Comparison of ENCODE assay signal across 21 mouse cellular contexts in genomic region chr6:83426576-83426975, GRCm38 (mm10). TPM values are rescaled to one million over a fixed set of nuclear protein-coding genes. Genes with fewer than 3 reads are reported as not detected.
DNase-seq lines count a peak whose midpoint lies in the region; ATAC-seq and TF ChIP-seq lines count a peak whose summit lies in the region.
"Had no signal": no experiment of that assay in that cellular context is flagged by ENCODE, and none has a peak within 500 bp of the region (broad histone marks: within the 10 kb centered on the region; RNA-seq: fewer than 3 reads in every experiment).

No protein-coding gene starts in this region.

- no peaks in the 10 kb centered on the region for H3K27me3 ChIP-seq in neural tube, embryonic 13.5 days
- no peaks in the 10 kb centered on the region for H3K27me3 ChIP-seq in neural tube, embryonic 15.5 days (replicated peaks)

- H3K36me3 ChIP-seq in neural tube, embryonic 13.5 days: peaks cover 15% of the 10 kb centered on the region; the same call in 1 of the 2 replicates
- no peaks in the 10 kb centered on the region for H3K36me3 ChIP-seq in neural tube, embryonic 15.5 days

- DNase-seq in gastrocnemius, adult 2 months: no peak
- no peak for DNase-seq in gastrocnemius, postnatal 36 days
- peak; percentile 84 to 86 for DNase-seq in cerebellum, postnatal 25 days
- DNase-seq in lung, postnatal 36 days: no peak
- no peak for DNase-seq in layer of hippocampus, adult 8-10 months (ENCODE audit: low spot score in 2 of 2)
- DNase-seq: adrenal gland, postnatal 14 days; B cell, adult 2 months; embryo, embryonic 11 days; gastrocnemius, postnatal 25 days; heart, postnatal 10 days; kidney, adult 11 months; kidney, postnatal 10 days; layer of hippocampus, adult 9-11 months; lung, embryonic 14.5 days; right cerebral cortex, postnatal 14 days; thymus, postnatal 14 days had no signal

- intact Hi-C loops in gastrocnemius, adult 2 months (cut with DNase I): no loop called here
- intact Hi-C loops in gastrocnemius, postnatal 36 days (cut with DNase I): no loop called here

- no peak overlapping the region for H3K4me2 ChIP-seq in neural tube, embryonic 13.5 days
- H3K4me2 ChIP-seq in neural tube, embryonic 15.5 days: no peak overlapping the region
- H3K4me2 ChIP-seq: lung, embryonic 14.5 days had no signal

- peak overlapping the region; percentile 76; the same call in 1 of the 2 replicates for H3K27ac ChIP-seq in gastrocnemius, adult 2 months
- H3K27ac ChIP-seq in neural tube, embryonic 13.5 days (replicated peaks): peak overlapping the region; percentile 84
- no peak overlapping the region for H3K27ac ChIP-seq in neural tube, embryonic 15.5 days (replicated peaks)
- H3K27ac ChIP-seq: heart, embryonic 10.5 days had no signal

- peaks cover 89% of the 10 kb centered on the region for H3K4me1 ChIP-seq in neural tube, embryonic 13.5 days (replicated peaks)
- H3K4me1 ChIP-seq in neural tube, embryonic 15.5 days: peaks cover 74% of the 10 kb centered on the region

- H3K9me3 ChIP-seq in neural tube, embryonic 13.5 days: no peaks in the 10 kb centered on the region
- H3K9me3 ChIP-seq in neural tube, embryonic 15.5 days (replicated peaks): no peaks in the 10 kb centered on the region
- H3K9me3 ChIP-seq: heart, embryonic 10.5 days had no signal

- H3K4me3 ChIP-seq in gastrocnemius, adult 2 months: no peak overlapping the region
- H3K4me3 ChIP-seq in neural tube, embryonic 13.5 days: no peak overlapping the region
- H3K4me3 ChIP-seq in neural tube, embryonic 15.5 days (replicated peaks): no peak overlapping the region
- H3K4me3 ChIP-seq: heart, embryonic 10.5 days had no signal

- ATAC-seq in neural tube, embryonic 13.5 days (ENCODE audit: low read depth): no peak
- no peak for ATAC-seq in neural tube, embryonic 15.5 days (ENCODE audit: low FRiP score)
- no peak for ATAC-seq in megakaryocyte progenitor cell, adult 5-6 weeks (replicated peaks; ENCODE audit: poor library complexity)
- ATAC-seq: hindbrain, embryonic 16.5 days had no signal

- 93% methylated on average over 3 of the region's 3 CpGs for WGBS in neural tube, embryonic 13.5 days
- 93% methylated on average over 3 of the region's 3 CpGs for WGBS in neural tube, embryonic 15.5 days

- no peak overlapping the region for H3K9ac ChIP-seq in neural tube, embryonic 13.5 days
- no peak overlapping the region for H3K9ac ChIP-seq in neural tube, embryonic 15.5 days (replicated peaks)
- H3K9ac ChIP-seq: lung, embryonic 14.5 days had no signal

- no peak for TF ChIP-seq CTCF in gastrocnemius, adult 2 months (IDR thresholded peaks at IDR 0.05)

RNA-seq across cellular contexts. Expression of gene Tet3, which starts 32.3 kb away (rescaled TPM):
- 10 to 100 TPM; 16.4 to 18.0 TPM for total RNA-seq in gastrocnemius, adult 2 months (2021)
- total RNA-seq in gastrocnemius, postnatal 36 days (2021): 10 to 100 TPM; 21.1 to 23.7 TPM
- polyA plus RNA-seq in neural tube, embryonic 13.5 days (2015; fragmentation: Nextera tagmentation; extraction: Ambion mirVana): 79.0 and 79.2 TPM in 2 replicates
- polyA plus RNA-seq in neural tube, embryonic 15.5 days (2015; fragmentation: Nextera tagmentation; extraction: Ambion mirVana): 57.9 and 58.9 TPM in 2 replicates
- 10 to 100 TPM; 53.5 to 65.9 (median 58.5) TPM for total RNA-seq in layer of hippocampus, adult 8-10 months (2022)
- total RNA-seq in megakaryocyte progenitor cell, adult 5-6 weeks (2015): 27.9 and 29.6 TPM in 2 replicates
- total RNA-seq in megakaryocyte progenitor cell, adult 5-6 weeks (2017): 12.2 and 14.5 TPM in 2 replicates

Comparison
In these comparisons a context has a peak if more than half of its experiments do, and no peak if none do; other contexts are left out.
1. DNase-seq: peak in cerebellum, postnatal 25 days (2 of 2); none in gastrocnemius, adult 2 months (single experiment), gastrocnemius, postnatal 36 days (0 of 2), lung, postnatal 36 days (single experiment) and layer of hippocampus, adult 8-10 months (0 of 2).